Comparison of ENCODE assay signal across 9 mouse cellular contexts in genomic region chr11:67820221-67820620, GRCm38 (mm10). TPM values are rescaled to one million over a fixed set of nuclear protein-coding genes. Genes with fewer than 3 reads are reported as not detected.
DNase-seq lines count a peak whose midpoint lies in the region; ATAC-seq lines count a peak whose summit lies in the region.
"Had no signal": no experiment of that assay in that cellular context is flagged by ENCODE, and none has a peak within 500 bp of the region (broad histone marks: within the 10 kb centered on the region; RNA-seq: fewer than 3 reads in every experiment).

No protein-coding gene starts in this region.

- ATAC-seq in forebrain, embryonic 13.5 days: 0 out of 2 replicates have a peak, but pooled peaks have one; percentile 27
- ATAC-seq in forebrain, embryonic 16.5 days: no peak

- H3K4me3 ChIP-seq in forebrain, embryonic 13.5 days: no peak overlapping the region
- H3K4me3 ChIP-seq in forebrain, embryonic 16.5 days (replicated peaks; ENCODE audit: low read length): no peak overlapping the region
- H3K4me3 ChIP-seq in embryonic facial prominence, embryonic 10.5 days: no peak overlapping the region

- no peaks in the 10 kb centered on the region for H3K9me3 ChIP-seq in forebrain, embryonic 13.5 days (replicated peaks)
- no peaks in the 10 kb centered on the region for H3K9me3 ChIP-seq in forebrain, embryonic 16.5 days (ENCODE audit: control insufficient read depth, low read length)
- H3K9me3 ChIP-seq in embryonic facial prominence, embryonic 10.5 days: no peaks in the 10 kb centered on the region

- peak; percentile 42 to 53 for DNase-seq in right cerebral cortex, adult 2 months (ENCODE audit: low spot score in 2 of 2)
- DNase-seq in right cerebral cortex, postnatal 36 days (ENCODE audit: low spot score in 2 of 2): no peak
- DNase-seq in embryonic facial prominence, embryonic 10.5 days (ENCODE audit: low spot score): peak; percentile 75
- peak; percentile 36 for DNase-seq in kidney, adult 9 months
- peak; percentile 62 for DNase-seq in lung, postnatal 14 days
- peak; percentile 20 to 22 for DNase-seq in urinary bladder, postnatal 36 days (ENCODE audit: low spot score in 2 of 2)

- H3K27me3 ChIP-seq in forebrain, embryonic 13.5 days: no peaks in the 10 kb centered on the region
- no peaks in the 10 kb centered on the region for H3K27me3 ChIP-seq in forebrain, embryonic 16.5 days (replicated peaks; ENCODE audit: control insufficient read depth, insufficient read depth, low read length)
- H3K27me3 ChIP-seq in embryonic facial prominence, embryonic 10.5 days (replicated peaks; ENCODE audit: low read depth, poor library complexity, severe bottlenecking): no peaks in the 10 kb centered on the region

- H3K4me2 ChIP-seq in forebrain, embryonic 13.5 days: no peak overlapping the region
- no peak overlapping the region for H3K4me2 ChIP-seq in forebrain, embryonic 16.5 days (ENCODE audit: low read length)

- 0 out of 2 replicates have a peak, but pooled peaks cover 3% of the 10 kb centered on the region for H3K4me1 ChIP-seq in forebrain, embryonic 13.5 days
- peaks cover 8% of the 10 kb centered on the region; the same call in 1 of the 2 replicates for H3K4me1 ChIP-seq in forebrain, embryonic 16.5 days (replicated peaks; ENCODE audit: control insufficient read depth, insufficient read depth, low read length)
- peaks cover 13% of the 10 kb centered on the region for H3K4me1 ChIP-seq in embryonic facial prominence, embryonic 10.5 days

- H3K36me3 ChIP-seq in forebrain, embryonic 13.5 days (ENCODE audit: poor library complexity, severe bottlenecking): no peaks in the 10 kb centered on the region
- no peaks in the 10 kb centered on the region for H3K36me3 ChIP-seq in forebrain, embryonic 16.5 days (ENCODE audit: control insufficient read depth, insufficient read depth)
- no peaks in the 10 kb centered on the region for H3K36me3 ChIP-seq in embryonic facial prominence, embryonic 10.5 days (replicated peaks)

- H3K27ac ChIP-seq in forebrain, embryonic 13.5 days: no peak overlapping the region
- no peak overlapping the region for H3K27ac ChIP-seq in forebrain, embryonic 16.5 days (ENCODE audit: low read length)
- H3K27ac ChIP-seq in embryonic facial prominence, embryonic 10.5 days (replicated peaks): peak overlapping the region; percentile 40; the same call in 1 of the 2 replicates

- 32% methylated on average over 4 of the region's 4 CpGs for WGBS in forebrain, embryonic 13.5 days
- WGBS in forebrain, embryonic 16.5 days: 21% methylated on average over 4 of the region's 4 CpGs
- 12% methylated on average over 4 of the region's 4 CpGs for WGBS in embryonic facial prominence, embryonic 10.5 days

- no peak overlapping the region for H3K9ac ChIP-seq in forebrain, embryonic 13.5 days
- H3K9ac ChIP-seq in forebrain, embryonic 16.5 days (replicated peaks; ENCODE audit: low read depth, low read length): no peak overlapping the region

RNA-seq across cellular contexts. Expression of gene Dhrs7c, which starts 22.2 kb away (rescaled TPM):
- not detected in 2 replicates for polyA plus RNA-seq in forebrain, embryonic 13.5 days (2015; fragmentation: Nextera tagmentation; extraction: Ambion mirVana)
- not detected in 2 replicates for polyA plus RNA-seq in forebrain, embryonic 16.5 days (2015; fragmentation: Nextera tagmentation; extraction: Ambion mirVana)
- not detected in 2 replicates for polyA plus RNA-seq in embryonic facial prominence, embryonic 10.5 days (2016; fragmentation: Nextera tagmentation; extraction: Ambion mirVana)

RNA-seq across cellular contexts. Expression of gene Gsg1l2, which starts 45.8 kb away (rescaled TPM):
- not detected in 2 replicates for polyA plus RNA-seq in forebrain, embryonic 13.5 days (2015; fragmentation: Nextera tagmentation; extraction: Ambion mirVana)
- not detected in 2 replicates for polyA plus RNA-seq in forebrain, embryonic 16.5 days (2015; fragmentation: Nextera tagmentation; extraction: Ambion mirVana)
- not detected in 2 replicates for polyA plus RNA-seq in embryonic facial prominence, embryonic 10.5 days (2016; fragmentation: Nextera tagmentation; extraction: Ambion mirVana)
- polyA plus RNA-seq: liver, embryonic 16.5 days had no signal

RNA-seq across cellular contexts. Expression of gene Glp2r, which starts 49.3 kb away (rescaled TPM):
- 0.05 TPM in 1 of 2 replicates, not detected in the other for polyA plus RNA-seq in forebrain, embryonic 13.5 days (2015; fragmentation: Nextera tagmentation; extraction: Ambion mirVana)
- polyA plus RNA-seq in forebrain, embryonic 16.5 days (2015; fragmentation: Nextera tagmentation; extraction: Ambion mirVana): 0.05 TPM in 1 of 2 replicates, not detected in the other
- polyA plus RNA-seq in embryonic facial prominence, embryonic 10.5 days (2016; fragmentation: Nextera tagmentation; extraction: Ambion mirVana): 0.03 TPM in 1 of 2 replicates, not detected in the other

Comparison
In these comparisons a context has a peak if more than half of its experiments do, and no peak if none do; other contexts are left out.
1. DNase-seq: peak in right cerebral cortex, adult 2 months (2 of 2), embryonic facial prominence, embryonic 10.5 days (single experiment), kidney, adult 9 months (single experiment), lung, postnatal 14 days (single experiment) and urinary bladder, postnatal 36 days (2 of 2); none in right cerebral cortex, postnatal 36 days (0 of 2).